Mouse (Mus musculus) kidney, adult 2 months (tissue): ENCODE data around the gene Tjp2.

ENCODE experiments used
- CTCF ChIP-seq: fragments of 200-500 bp; conservative IDR thresholded peaks from 2 replicates; pipeline ENCODE4 v1.5.1; 2011; ENCODE audit warnings: low read depth, mild to moderate bottlenecking, control low read depth, low read length, moderate library complexity, mixed read lengths; ENCODE audit not compliant: insufficient read depth, insufficient read length
- POLR2A ChIP-seq: fragments of 200-500 bp; IDR thresholded peaks from one replicate; pipeline ENCODE4 v1.6.1; 2011; ENCODE audit warnings: low read depth, low read length, control low read depth

- TF ChIP-seq CTCF (no peak), POLR2A (no peak)
Observed at GRCm38 (mm10) chr19:24107707-24108106, 117.1 kb downstream of the Tjp2 start.
